Mouse (Mus musculus) heart, adult 2 months (tissue): ENCODE data around the gene H2-Ob.

ENCODE experiments used
- EP300 ChIP-seq: fragments of 200-500 bp; IDR thresholded peaks from 2 replicates; pipeline ENCODE4 v1.6.1; 2011; ENCODE audit warnings: low read depth, low read length, control low read depth; ENCODE audit not compliant: insufficient read depth
- POLR2A ChIP-seq: fragments of 200-500 bp; IDR thresholded peaks from 2 replicates; pipeline ENCODE4 v1.6.1; 2011; ENCODE audit warnings: mild to moderate bottlenecking, low read depth, low read length, control low read depth; ENCODE audit not compliant: insufficient read depth

GRCm38 (mm10) chr17:34286999-34287398, 48.3 kb downstream of the H2-Ob start:
- TF ChIP-seq POLR2A (no peak), EP300 (no peak)
